Mouse (Mus musculus) ES-Bruce4 (cell line): Measurements from ENCODE around the gene Wscd1. TPM values are rescaled to one million over a fixed set of nuclear protein-coding genes. Genes with fewer than 3 reads are reported as not detected.
A peak's percentile ranks its signal among the peaks of the same experiment; 100 is the strongest.

Experiments used
- H3K27ac ChIP-seq: 2 replicates; pipeline ENCODE4 v1.5.1; 2012; ENCODE audit warnings: low read length, inconsistent platforms; ENCODE audit not compliant: insufficient read depth
- H3K27me3 ChIP-seq: 2 replicates; pipeline ENCODE4 v1.6.1; 2012; ENCODE audit warnings: mild to moderate bottlenecking, low read length, inconsistent platforms; ENCODE audit not compliant: control insufficient read depth, poor library complexity, insufficient read depth, severe bottlenecking
- H3K36me3 ChIP-seq: 2 replicates; pipeline ENCODE4 v1.6.1; 2012; ENCODE audit warnings: inconsistent platforms, mild to moderate bottlenecking, low read length, moderate library complexity; ENCODE audit not compliant: control insufficient read depth, poor library complexity, insufficient read depth, severe bottlenecking
- H3K4me1 ChIP-seq: one replicate; pipeline ENCODE4 v1.8.1; 2011; ENCODE audit warnings: low read length; ENCODE audit not compliant: control insufficient read depth, insufficient read depth
- H3K4me3 ChIP-seq: 2 replicates; pipeline ENCODE4 v1.5.1; 2011; ENCODE audit warnings: low read depth, mild to moderate bottlenecking, low read length
- H3K9ac ChIP-seq: 2 replicates; pipeline ENCODE4 v1.6.1; 2012; ENCODE audit warnings: low read depth, mild to moderate bottlenecking, inconsistent platforms; ENCODE audit not compliant: poor library complexity, severe bottlenecking
- H3K9me3 ChIP-seq: replicated peaks from 2 replicates; pipeline ENCODE4 v1.6.1; 2012; ENCODE audit warnings: mild to moderate bottlenecking, low read length, inconsistent platforms; ENCODE audit not compliant: control insufficient read depth, poor library complexity, insufficient read depth, severe bottlenecking
- CTCF ChIP-seq: IDR thresholded peaks from one replicate; pipeline ENCODE4 v1.8.1; 2011; ENCODE audit warnings: low read depth, low read length
- EP300 ChIP-seq: IDR thresholded peaks from 2 replicates; pipeline ENCODE4 v1.6.1; 2011; ENCODE audit warnings: low read depth, low read length; ENCODE audit not compliant: insufficient read depth
- POLR2A ChIP-seq: IDR thresholded peaks from one replicate; pipeline ENCODE4 v1.8.1; 2011; ENCODE audit warnings: low read length; ENCODE audit not compliant: insufficient read depth
- polyA plus RNA-seq: library from polyadenylated mRNA; stranded (reverse); fragments of >200 nt; gene quantifications from 2 replicates; pipeline ENCODE4 v1.2.4, GENCODE M21; 2011; ENCODE audit warnings: low read depth; ENCODE audit not compliant: missing spikeins, insufficient read depth, insufficient read length

The Wscd1 gene
- polyA plus RNA-seq, 1 experiment, result 2.7 TPM

DNA sequence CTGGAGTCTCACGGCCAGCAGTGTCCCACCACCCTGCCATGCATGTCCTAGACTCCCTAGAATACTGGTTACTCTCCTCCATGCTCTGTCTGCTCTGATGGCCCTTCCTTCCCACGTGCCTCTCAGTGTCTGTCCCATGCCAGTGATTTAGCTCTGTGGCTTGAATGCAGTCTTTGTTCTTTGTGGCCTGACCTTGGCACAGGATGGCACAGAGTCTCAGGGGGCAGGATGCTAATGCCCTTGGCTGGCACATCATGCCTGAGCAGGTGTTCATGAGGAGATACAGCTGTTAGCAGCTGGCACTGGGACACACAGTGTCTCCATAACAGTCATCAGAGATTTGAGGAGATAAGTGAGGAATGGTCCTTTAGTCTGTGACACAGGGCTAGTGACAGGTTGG is 20.8 kb downstream of the Wscd1 start:
- Histone ChIP-seq H3K36me3 (no peaks in the 10 kb centered on the region), H3K9me3 (no peaks in the 10 kb centered on the region), H3K27me3 (no peaks in the 10 kb centered on the region), H3K4me1 (peaks cover 31% of the 10 kb centered on the region), H3K27ac (no peak overlapping the region), H3K4me3 (no peak overlapping the region), H3K9ac (no peak overlapping the region)
- TF ChIP-seq CTCF (no peak), EP300 (no peak), POLR2A (no peak)

DNA sequence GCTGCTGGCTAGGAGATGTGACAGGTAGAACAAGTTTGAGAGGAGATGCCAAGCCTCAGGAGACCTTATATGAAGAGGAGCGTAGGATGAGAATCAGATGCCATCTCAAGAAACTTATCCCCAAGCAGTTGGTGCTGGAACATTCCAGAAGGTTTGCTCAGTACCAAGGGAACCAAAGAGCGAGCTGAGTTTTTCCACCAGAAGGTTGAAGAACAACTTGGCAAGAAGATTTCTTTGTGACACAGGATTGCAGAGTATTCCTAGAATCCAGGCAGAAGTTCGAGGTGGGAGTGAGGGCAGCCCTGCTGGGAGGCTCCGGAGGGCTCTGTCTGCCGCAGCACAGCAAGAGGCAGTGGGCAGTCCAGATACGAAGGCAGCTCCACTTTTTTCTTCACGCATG is 21.4 kb downstream of the Wscd1 start:
- Histone ChIP-seq H3K9ac (no peak overlapping the region), H3K4me3 (no peak overlapping the region), H3K27ac (no peak overlapping the region), H3K36me3 (no peaks in the 10 kb centered on the region), H3K27me3 (no peaks in the 10 kb centered on the region), H3K9me3 (no peaks in the 10 kb centered on the region), H3K4me1 (peaks cover 28% of the 10 kb centered on the region)
- TF ChIP-seq POLR2A (no peak), CTCF (no peak), EP300 (no peak)

DNA sequence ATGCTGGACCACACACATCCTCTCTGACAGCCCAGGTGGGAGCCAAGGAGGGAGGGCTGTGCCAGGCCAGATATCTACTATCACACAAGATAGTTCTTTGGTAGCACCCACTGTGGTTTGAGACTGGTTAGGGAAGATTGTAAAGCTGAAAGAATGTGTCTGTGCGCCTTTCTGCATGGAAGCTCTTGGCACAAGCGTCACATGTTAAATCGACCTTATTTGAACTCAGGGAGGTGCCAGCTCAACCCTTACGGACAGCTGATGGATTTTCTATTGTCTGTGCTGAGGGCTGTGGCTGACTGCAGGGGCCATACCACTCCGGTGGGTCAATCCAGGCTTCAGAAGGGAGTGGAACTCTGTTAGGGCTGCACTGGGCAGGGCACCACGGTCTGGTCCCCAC is 22.3 kb downstream of the Wscd1 start:
- no peaks in the 10 kb centered on the region for H3K9me3 ChIP-seq
- no peaks in the 10 kb centered on the region for H3K36me3 ChIP-seq
- no peaks in the 10 kb centered on the region for H3K27me3 ChIP-seq
- no peak overlapping the region for H3K4me3 ChIP-seq
- H3K9ac ChIP-seq, result no peak overlapping the region
- TF ChIP-seq EP300, result no peak
- no peak for TF ChIP-seq POLR2A
- no peak for TF ChIP-seq CTCF
- H3K27ac ChIP-seq, result no peak overlapping the region
- peaks cover 24% of the 10 kb centered on the region for H3K4me1 ChIP-seq

DNA sequence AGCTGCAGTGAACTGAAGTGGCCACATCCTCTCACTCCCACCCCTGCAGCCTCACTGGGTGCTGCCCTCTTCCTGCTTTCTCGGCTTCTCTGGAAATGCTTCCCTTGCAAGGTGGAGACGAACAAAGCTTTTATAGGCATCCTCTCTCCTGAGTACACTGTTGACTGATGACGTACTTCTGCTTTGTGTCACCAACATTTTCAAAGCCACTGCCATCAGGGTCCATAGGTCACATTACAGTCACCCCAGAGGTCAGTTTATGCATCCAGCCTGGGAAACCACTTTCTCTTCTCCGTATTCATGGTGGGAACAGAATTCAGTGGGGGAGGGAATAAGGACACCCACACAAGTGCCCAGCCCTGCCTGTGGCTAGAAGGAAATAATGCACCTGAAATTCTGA is 23.1 kb downstream of the Wscd1 start:
- TF ChIP-seq POLR2A, result no peak
- 0 out of 2 replicates have a peak, but pooled peaks have one; percentile 19 for TF ChIP-seq EP300
- Histone ChIP-seq H3K27me3 (no peaks in the 10 kb centered on the region), H3K9me3 (no peaks in the 10 kb centered on the region), H3K9ac (no peak overlapping the region), H3K4me1 (peaks cover 24% of the 10 kb centered on the region), H3K27ac (0 out of 2 replicates have a peak overlapping the region, but pooled peaks have one; percentile 8), H3K4me3 (no peak overlapping the region), H3K36me3 (no peaks in the 10 kb centered on the region)

DNA sequence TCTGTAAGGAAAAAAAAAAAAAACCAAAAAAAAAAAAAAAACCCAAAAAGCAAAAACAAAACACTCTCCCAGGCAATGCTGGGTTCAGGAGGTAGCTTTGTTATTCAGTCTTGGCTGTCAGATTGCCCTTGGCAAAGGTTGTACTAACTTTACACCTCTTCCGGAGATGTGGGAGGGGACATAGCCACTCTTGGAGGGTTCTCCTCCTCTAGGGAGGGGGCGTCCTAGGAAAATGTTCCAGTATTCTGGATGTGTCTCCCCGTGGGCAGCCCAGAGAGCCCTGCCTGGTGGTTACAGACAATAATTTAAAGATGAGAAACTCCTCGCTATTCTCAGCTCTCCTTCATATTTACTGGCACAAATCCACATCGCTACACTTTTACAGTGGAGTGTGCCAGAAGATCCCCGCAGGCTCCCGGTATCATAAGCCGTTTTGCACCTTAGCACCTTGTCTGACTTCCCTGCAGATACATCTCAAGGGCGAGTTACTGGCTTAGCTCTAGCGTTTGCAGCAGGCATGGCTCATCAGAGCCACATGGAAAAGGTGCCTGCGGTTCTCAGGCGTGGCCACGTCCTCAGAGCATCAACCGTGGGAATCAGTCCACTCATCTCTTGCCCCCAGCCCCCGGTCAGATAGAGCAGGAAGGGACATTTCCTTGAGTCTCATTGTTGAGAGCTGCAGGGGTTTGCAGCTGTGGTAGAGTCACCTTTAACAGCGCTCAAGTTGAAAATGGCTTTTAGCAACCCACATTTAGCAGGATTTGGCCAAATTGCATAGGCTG is 24.5 kb downstream of the Wscd1 start:
- H3K27ac ChIP-seq, result no peak overlapping the region

DNA sequence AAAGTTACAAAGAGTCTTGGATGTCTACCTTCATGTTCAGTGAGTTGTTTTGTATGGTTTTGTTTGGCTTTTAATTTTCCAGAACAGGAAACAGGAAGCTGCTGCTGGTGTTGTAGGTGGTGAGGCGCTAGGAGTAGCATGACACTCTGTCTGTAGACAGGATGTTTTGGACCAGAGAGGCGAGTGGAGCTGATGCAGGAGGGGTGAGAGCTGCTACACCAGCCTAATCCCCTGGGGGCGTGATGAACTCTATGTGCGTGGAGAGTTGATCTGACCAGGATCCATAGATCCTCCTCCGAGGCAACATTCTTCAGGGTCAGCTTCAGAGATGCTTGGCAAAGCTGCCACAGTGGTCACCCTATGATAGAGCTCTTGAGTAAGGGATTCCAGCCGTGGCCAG is 25.3 kb downstream of the Wscd1 start:
- H3K4me1 ChIP-seq, result peaks cover 17% of the 10 kb centered on the region
- no peaks in the 10 kb centered on the region for H3K36me3 ChIP-seq
- H3K27ac ChIP-seq, result no peak overlapping the region
- no peaks in the 10 kb centered on the region for H3K27me3 ChIP-seq
- H3K9me3 ChIP-seq, result no peaks in the 10 kb centered on the region
- TF ChIP-seq EP300, result no peak
- no peak for TF ChIP-seq CTCF
- TF ChIP-seq POLR2A, result no peak
- no peak overlapping the region for H3K9ac ChIP-seq
- H3K4me3 ChIP-seq, result no peak overlapping the region

More for the DNA sequence above, 24.5 kb downstream of the Wscd1 start:
- no peak for TF ChIP-seq EP300
- no peak for TF ChIP-seq CTCF
- TF ChIP-seq POLR2A, result no peak
- Histone ChIP-seq H3K4me3 (no peak overlapping the region), H3K9ac (no peak overlapping the region), H3K4me1 (peaks cover 24% of the 10 kb centered on the region), H3K9me3 (no peaks in the 10 kb centered on the region), H3K27me3 (no peaks in the 10 kb centered on the region), H3K36me3 (no peaks in the 10 kb centered on the region)
